Mouse (Mus musculus) limb, embryonic 14.5 days (tissue): Measurements from ENCODE around the gene Ffar2. TPM values are rescaled to one million over a fixed set of nuclear protein-coding genes. Genes with fewer than 3 reads are reported as not detected.

ENCODE experiments used
- ATAC-seq: fragments of 200-750 bp; cut with Nextera tagmentation; 2 replicates; pipeline ENCODE4 v1.8.0; 2017; ENCODE audit warnings: low read depth, moderate number of reproducible peaks, moderate TSS enrichment; ENCODE audit not compliant: low FRiP score
- DNase-seq: peaks from one replicate; pipeline ENCODE4 v3.0.0-alpha.2; 2015; ENCODE audit warnings: low spot score
- H3K27ac ChIP-seq: fragments of 300-500 bp; sonication (generic); replicated peaks from 2 replicates; pipeline ENCODE4 v1.5.1; 2014; ENCODE audit warnings: low read depth, mild to moderate bottlenecking, low read length, moderate library complexity, mixed read lengths
- H3K27me3 ChIP-seq: fragments of 300-500 bp; sonication (generic); 2 replicates; pipeline ENCODE4 v1.6.1; 2014; ENCODE audit warnings: low read length, mixed read lengths; ENCODE audit not compliant: control insufficient read depth, insufficient read depth
- H3K36me3 ChIP-seq: fragments of 300-500 bp; sonication (generic); 2 replicates; pipeline ENCODE4 v1.6.1; 2014; ENCODE audit warnings: mild to moderate bottlenecking, low read length, moderate library complexity, mixed read lengths; ENCODE audit not compliant: control insufficient read depth, insufficient read depth
- H3K4me1 ChIP-seq: fragments of 300-500 bp; sonication (generic); 2 replicates; pipeline ENCODE4 v1.6.1; 2014; ENCODE audit warnings: antibody characterized with exemption, low read length, mixed read lengths; ENCODE audit not compliant: control insufficient read depth, insufficient read depth
- H3K4me2 ChIP-seq: fragments of 300-500 bp; sonication (generic); replicated peaks from 2 replicates; pipeline ENCODE4 v1.6.1; 2014; ENCODE audit warnings: low read depth, mild to moderate bottlenecking, low read length, moderate library complexity; ENCODE audit not compliant: severe bottlenecking
- H3K4me3 ChIP-seq: fragments of 300-500 bp; sonication (generic); replicated peaks from 2 replicates; pipeline ENCODE4 v1.5.1; 2014; ENCODE audit warnings: low read length
- H3K9ac ChIP-seq: fragments of 300-500 bp; sonication (generic); 2 replicates; pipeline ENCODE4 v1.6.1; 2014; ENCODE audit warnings: mild to moderate bottlenecking, low read depth, low read length, moderate library complexity; ENCODE audit not compliant: severe bottlenecking
- H3K9me3 ChIP-seq: fragments of 300-500 bp; sonication (generic); 2 replicates; pipeline ENCODE4 v1.6.1; 2016; ENCODE audit warnings: low read length; ENCODE audit not compliant: control insufficient read depth
- POLR2A ChIP-seq: fragments of 200-500 bp; IDR thresholded peaks from 2 replicates; pipeline ENCODE4 v1.8.0; 2012; ENCODE audit warnings: inconsistent platforms, mild to moderate bottlenecking, moderate library complexity, borderline replicate concordance; ENCODE audit not compliant: insufficient read depth, insufficient read length; ENCODE audit errors: extremely low read depth
- WGBS: fragments of 180-500 bp; shearing (Covaris S2); extraction: QIAGEN DNeasy Blood & Tissue Kit; methylation state at CpG from one replicate; pipeline ENCODE4 v1.1.7; 2014; 5-methylcytosine and 5-hydroxymethylcytosine counted together
- polyA plus RNA-seq, 2 experiments: library from polyadenylated mRNA; depleted of rRNA in 1 of 2; stranded (reverse) in 1 of 2; unstranded in 1 of 2; fragments of >200 nt; fragmentation: Nextera tagmentation in 1 of 2; extraction: Ambion mirVana in 1 of 2; gene quantifications; 2 replicates each; pipeline versions ENCODE4 v1.2.1 to v1.2.3; 2012 to 2014

The Ffar2 gene
- polyA plus RNA-seq, 2 experiments = 0.18 TPM; not detected in 1

DNA sequence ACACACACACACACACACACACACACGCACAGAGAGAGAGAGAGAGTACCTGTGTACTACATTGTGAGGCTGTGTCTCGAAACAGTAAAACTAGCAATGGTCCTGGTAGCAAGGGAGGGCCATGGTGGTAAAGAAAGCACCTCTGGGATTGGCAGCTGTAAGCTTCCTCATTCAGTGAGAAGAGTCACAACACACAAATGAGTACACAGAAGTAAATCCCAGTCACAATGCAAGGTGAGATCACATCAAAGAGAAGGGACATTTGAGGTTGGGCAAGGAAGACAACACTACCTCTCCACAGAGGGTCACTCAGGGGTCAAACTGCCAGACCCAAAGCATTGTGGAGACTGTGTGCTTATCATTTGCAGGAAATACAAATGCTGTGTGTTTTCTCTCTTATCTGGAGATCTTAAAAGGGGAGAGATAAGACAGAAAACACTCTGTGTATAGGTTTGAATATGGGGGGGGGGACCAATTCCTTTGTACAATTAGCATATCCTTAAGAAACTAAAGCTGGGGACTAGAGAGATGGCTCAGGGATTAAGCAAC lies 23.0 kb upstream of the Ffar2 start:
- H3K4me2 ChIP-seq = no peak overlapping the region
- DNase-seq (no peak), ATAC-seq (no peak)
- H3K9ac ChIP-seq = no peak overlapping the region
- no peak overlapping the region for H3K4me3 ChIP-seq
- 0 out of 2 replicates have a peak, but pooled peaks cover 2% of the 10 kb centered on the region for H3K4me1 ChIP-seq
- WGBS = 74% methylated on average over 2 of the region's 2 CpGs
- no peak overlapping the region for H3K27ac ChIP-seq
- H3K36me3 ChIP-seq = no peaks in the 10 kb centered on the region
- no peak for TF ChIP-seq POLR2A
- H3K9me3 ChIP-seq = no peaks in the 10 kb centered on the region
- no peaks in the 10 kb centered on the region for H3K27me3 ChIP-seq

DNA sequence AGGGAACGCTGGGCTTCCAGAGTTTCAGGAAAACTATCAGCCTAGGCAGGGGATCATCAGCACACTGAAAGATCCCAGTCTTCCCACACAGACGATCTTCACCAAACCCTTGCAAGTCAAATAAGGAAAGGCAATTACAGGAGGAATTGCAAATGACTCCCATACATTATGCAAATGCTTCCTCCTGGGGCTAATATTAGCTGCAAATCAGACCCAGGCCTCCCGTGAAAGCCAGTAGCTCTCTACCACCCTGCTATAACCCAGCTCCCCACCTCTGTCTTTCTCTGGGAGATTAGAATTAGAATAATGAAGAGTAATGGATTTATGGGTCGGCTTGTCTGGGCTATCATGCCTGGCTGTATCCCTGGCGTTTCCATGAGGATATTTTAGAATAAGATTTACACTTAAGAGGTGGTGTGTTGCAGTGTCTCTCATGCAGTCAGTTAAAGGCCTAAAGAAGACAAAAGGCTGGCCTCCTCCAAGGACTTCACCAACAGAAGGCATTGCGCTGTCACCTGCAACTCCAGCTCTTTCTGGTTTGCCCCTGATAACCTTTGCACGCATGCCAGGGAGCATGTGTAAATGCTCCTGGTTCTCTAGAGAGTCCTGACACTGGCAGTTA lies 21.2 kb upstream of the Ffar2 start:
- no peaks in the 10 kb centered on the region for H3K27me3 ChIP-seq
- H3K9ac ChIP-seq = no peak overlapping the region
- H3K27ac ChIP-seq = no peak overlapping the region
- no peak for TF ChIP-seq POLR2A
- H3K4me2 ChIP-seq = no peak overlapping the region
- H3K4me1 ChIP-seq = 0 out of 2 replicates have a peak, but pooled peaks cover 2% of the 10 kb centered on the region
- WGBS = 26% methylated on average over 7 of the region's 7 CpGs
- H3K4me3 ChIP-seq = no peak overlapping the region
- no peak for ATAC-seq
- no peak for DNase-seq
- H3K36me3 ChIP-seq = no peaks in the 10 kb centered on the region
- no peaks in the 10 kb centered on the region for H3K9me3 ChIP-seq

DNA sequence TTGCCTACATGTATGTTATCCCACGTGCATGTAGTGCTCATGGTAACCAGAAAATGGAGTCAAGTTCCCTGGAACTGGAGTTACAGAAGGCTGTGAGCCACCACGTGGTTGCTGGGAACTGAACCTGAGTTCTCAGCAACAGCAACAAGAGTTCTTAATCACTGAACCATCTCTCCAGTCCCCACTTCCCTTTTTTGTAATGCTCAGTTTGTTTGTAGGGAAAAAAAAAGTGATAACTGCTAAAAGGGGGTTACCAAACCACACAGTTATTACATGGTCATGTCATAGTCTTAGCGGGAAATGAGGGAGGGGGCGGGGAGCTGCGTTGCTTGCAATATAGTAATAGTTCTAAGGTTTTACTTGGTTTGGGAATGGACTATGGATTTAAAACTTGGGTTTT lies 18.5 kb upstream of the Ffar2 start:
- H3K4me2 ChIP-seq = no peak overlapping the region
- ATAC-seq (no peak), DNase-seq (no peak)
- no peak overlapping the region for H3K27ac ChIP-seq
- H3K4me1 ChIP-seq = 0 out of 2 replicates have a peak, but pooled peaks cover 2% of the 10 kb centered on the region
- no peak for TF ChIP-seq POLR2A
- WGBS = 80% methylated on average over 5 of the region's 5 CpGs
- H3K27me3 ChIP-seq = no peaks in the 10 kb centered on the region
- no peaks in the 10 kb centered on the region for H3K9me3 ChIP-seq
- no peaks in the 10 kb centered on the region for H3K36me3 ChIP-seq
- H3K4me3 ChIP-seq = no peak overlapping the region
- H3K9ac ChIP-seq = no peak overlapping the region

DNA sequence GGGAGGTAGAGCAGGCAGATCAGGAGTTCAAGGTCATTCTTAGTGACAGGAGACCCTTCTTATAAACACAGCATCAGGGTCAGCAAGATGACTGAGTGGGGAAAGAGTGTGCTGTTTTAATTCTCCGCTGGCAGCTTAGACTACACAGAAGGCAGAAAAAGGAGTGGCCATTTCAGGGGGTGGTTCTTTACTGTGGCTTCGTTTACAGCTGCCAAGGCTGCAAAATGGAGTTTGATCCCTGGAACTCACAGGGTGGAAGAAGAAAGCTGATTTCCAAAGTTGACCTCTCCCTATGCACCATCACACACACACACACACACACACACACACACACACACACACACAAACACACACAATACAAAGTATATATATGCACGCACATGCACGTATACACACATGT lies 17.8 kb upstream of the Ffar2 start:
- TF ChIP-seq POLR2A = no peak
- DNase-seq (no peak), ATAC-seq (no peak)
- Histone ChIP-seq H3K4me2 (no peak overlapping the region), H3K4me1 (0 out of 2 replicates have a peak, but pooled peaks cover 2% of the 10 kb centered on the region), H3K27me3 (no peaks in the 10 kb centered on the region), H3K4me3 (no peak overlapping the region), H3K9ac (no peak overlapping the region), H3K36me3 (no peaks in the 10 kb centered on the region), H3K27ac (no peak overlapping the region), H3K9me3 (no peaks in the 10 kb centered on the region)
- 74% methylated on average over 4 of the region's 4 CpGs for WGBS

DNA sequence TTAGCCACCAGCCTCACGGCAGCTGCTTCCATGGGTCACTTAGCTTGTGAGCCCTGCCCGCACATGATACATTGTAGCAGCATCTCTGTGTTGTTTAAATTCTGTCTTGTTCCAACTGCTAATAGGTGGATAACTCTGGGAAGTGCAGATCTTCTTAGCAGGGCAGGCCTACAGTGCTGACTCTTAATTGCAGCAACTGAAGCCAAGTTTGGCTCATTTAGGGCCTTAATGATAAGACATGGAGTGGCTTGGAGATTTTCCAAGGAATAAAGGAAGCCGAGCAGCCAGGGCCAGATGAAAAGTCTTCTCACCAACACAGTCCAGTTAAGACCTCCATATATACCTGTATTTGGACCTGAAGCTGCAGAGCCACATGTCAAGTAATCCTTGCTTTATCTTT lies 16.7 kb upstream of the Ffar2 start:
- DNase-seq = no peak
- no peak overlapping the region for H3K4me3 ChIP-seq
- H3K36me3 ChIP-seq = no peaks in the 10 kb centered on the region
- no peak for TF ChIP-seq POLR2A
- no peaks in the 10 kb centered on the region for H3K9me3 ChIP-seq
- H3K4me1 ChIP-seq = 0 out of 2 replicates have a peak, but pooled peaks cover 2% of the 10 kb centered on the region
- H3K27me3 ChIP-seq = no peaks in the 10 kb centered on the region
- H3K9ac ChIP-seq = no peak overlapping the region
- no peak overlapping the region for H3K27ac ChIP-seq
- no peak for ATAC-seq
- WGBS = 84% methylated on average over 3 of the region's 3 CpGs
- no peak overlapping the region for H3K4me2 ChIP-seq
